In the genomic region with DNA sequence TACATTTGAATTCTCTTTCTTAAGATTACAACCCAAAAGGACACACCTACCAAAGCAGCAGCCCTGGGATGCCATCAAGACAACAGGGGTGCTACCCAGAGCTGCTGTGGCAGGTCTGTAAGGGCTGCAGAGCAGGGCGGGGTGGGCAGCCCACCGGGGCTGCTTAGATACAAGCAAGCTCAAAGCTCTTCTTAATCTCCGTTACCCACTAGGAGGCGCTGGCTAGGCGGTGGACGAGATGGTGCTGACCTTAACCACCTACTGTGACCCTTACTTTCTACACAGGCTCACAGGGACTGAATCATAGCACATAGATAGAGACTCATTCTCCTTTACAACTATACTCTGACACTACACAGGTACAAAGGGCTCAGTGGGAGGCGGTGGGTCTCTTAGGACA, we compare ENCODE assay signal across 8 mouse cellular contexts.
DNase-seq lines count a peak whose midpoint lies in the region; ATAC-seq and TF ChIP-seq lines count a peak whose summit lies in the region.
"Had no signal": no experiment of that assay in that cellular context is flagged by ENCODE, and none has a peak within 500 bp of the region (broad histone marks: within the 10 kb centered on the region; RNA-seq: fewer than 3 reads in every experiment).

No protein-coding gene starts in this region.

- peak; percentile 60 for TF ChIP-seq CTCF in bone marrow, adult 2 months (IDR thresholded peaks at IDR 0.05; ENCODE audit: control insufficient read depth, insufficient read depth, low read length)
- TF ChIP-seq CTCF in gastrocnemius, adult 2 months (IDR thresholded peaks at IDR 0.05) = peak; percentile 70
- peak; percentile 75 for TF ChIP-seq CTCF in lung, adult 2 months (IDR thresholded peaks at IDR 0.05; ENCODE audit: insufficient read depth, low read length)

- no peak overlapping the region for H3K27ac ChIP-seq in limb, embryonic 11.5 days (replicated peaks; ENCODE audit: low read depth, low read length)
- H3K27ac ChIP-seq in limb, embryonic 10.5 days = no peak overlapping the region
- no peak overlapping the region for H3K27ac ChIP-seq in ES-E14 (ENCODE audit: insufficient read depth, low read depth, low read length, poor library complexity, severe bottlenecking)
- no peak overlapping the region for H3K27ac ChIP-seq in bone marrow, adult 2 months (ENCODE audit: control insufficient read depth, insufficient read depth, low read depth, low read length, poor library complexity)
- H3K27ac ChIP-seq in gastrocnemius, adult 2 months = no peak overlapping the region

- H3K9ac ChIP-seq in limb, embryonic 11.5 days (ENCODE audit: low read length) = no peak overlapping the region
- no peak overlapping the region for H3K9ac ChIP-seq in ES-E14 (ENCODE audit: insufficient read depth, low read depth, low read length, poor library complexity, severe bottlenecking)

- ATAC-seq in limb, embryonic 11.5 days (ENCODE audit: insufficient number of reproducible peaks, low FRiP score, low TSS enrichment, low read depth) = no peak

- 17% methylated on average over 7 of the region's 7 CpGs for WGBS in limb, embryonic 11.5 days
- WGBS in limb, embryonic 10.5 days = 19% methylated on average over 7 of the region's 7 CpGs
- 53% methylated on average over 7 of the region's 7 CpGs for WGBS in bone marrow, adult 2 months
- 43% methylated on average over 7 of the region's 7 CpGs for WGBS in lung, adult 2 months

- no peak for TF ChIP-seq POLR2A in bone marrow, adult 2 months (IDR thresholded peaks at IDR 0.05; ENCODE audit: borderline replicate concordance, control insufficient read depth, low read depth, low read length)
- TF ChIP-seq POLR2A in lung, adult 2 months (IDR thresholded peaks at IDR 0.05; ENCODE audit: borderline replicate concordance, extremely low read depth, low read depth, low read length) = no peak

- no peaks in the 10 kb centered on the region for H3K4me1 ChIP-seq in limb, embryonic 11.5 days (ENCODE audit: control insufficient read depth, insufficient read depth, low read length)
- no peaks in the 10 kb centered on the region for H3K4me1 ChIP-seq in limb, embryonic 10.5 days
- peaks cover 0 to 2% of the 10 kb centered on the region in 2 experiments; a peak in 1 of 4 replicates for H3K4me1 ChIP-seq in ES-E14 (ENCODE audit: control insufficient read depth in 2 of 2, insufficient read depth in 2 of 2, low read length in 2 of 2, poor library complexity in 1 of 2)
- no peaks in the 10 kb centered on the region for H3K4me1 ChIP-seq in bone marrow, adult 2 months (ENCODE audit: control insufficient read depth, insufficient read depth, low read length)
- H3K4me1 ChIP-seq in lung, adult 2 months (ENCODE audit: control insufficient read depth, insufficient read depth, low read length) = no peaks in the 10 kb centered on the region

- no peaks in the 10 kb centered on the region for H3K36me3 ChIP-seq in limb, embryonic 11.5 days (ENCODE audit: control insufficient read depth, insufficient read depth, low read length)
- peaks cover 9% of the 10 kb centered on the region; the same call in 1 of the 2 replicates for H3K36me3 ChIP-seq in limb, embryonic 10.5 days
- peaks cover 6% of the 10 kb centered on the region; the same call in 1 of the 2 replicates for H3K36me3 ChIP-seq in ES-E14 (ENCODE audit: control insufficient read depth, insufficient read depth, low read length, poor library complexity, severe bottlenecking)

- peak; percentile 47 for DNase-seq in limb, embryonic 11.5 days (ENCODE audit: low spot score)
- DNase-seq in limb, embryonic 10.5 days (ENCODE audit: low spot score) = no peak
- peak; percentile 26 for DNase-seq in ES-E14 (ENCODE audit: low read depth, low spot score)
- DNase-seq in gastrocnemius, adult 2 months = peak; percentile 57
- peak; percentile 40 for DNase-seq in lung, adult 2 months
- DNase-seq in thymus, postnatal 14 days = peak; percentile 56

- intact Hi-C loops in gastrocnemius, adult 2 months (cut with DNase I) = loop anchor here (1.0 to 5.0 kb wide), 2 partner anchors 67 to 213 kb away; no protein-coding TSS in a partner anchor

- H3K4me3 ChIP-seq in limb, embryonic 11.5 days (ENCODE audit: low read depth, low read length) = no peak overlapping the region
- no peak overlapping the region for H3K4me3 ChIP-seq in limb, embryonic 10.5 days
- H3K4me3 ChIP-seq in ES-E14 (ENCODE audit: insufficient read depth in 1 of 2, low read depth in 1 of 2, low read length in 2 of 2, poor library complexity in 1 of 2, severe bottlenecking in 1 of 2) = no peak overlapping the region
- no peak overlapping the region for H3K4me3 ChIP-seq in bone marrow, adult 2 months (replicated peaks; ENCODE audit: control insufficient read depth, low read depth, low read length)
- H3K4me3 ChIP-seq in gastrocnemius, adult 2 months = no peak overlapping the region
- H3K4me3 ChIP-seq in lung, adult 2 months (replicated peaks; ENCODE audit: extremely low read depth, low read depth, low read length) = no peak overlapping the region
- H3K4me3 ChIP-seq: megakaryocyte, embryonic 14.5 days had no signal

- no peaks in the 10 kb centered on the region for H3K9me3 ChIP-seq in limb, embryonic 11.5 days (ENCODE audit: control insufficient read depth, low read length)
- H3K9me3 ChIP-seq in limb, embryonic 10.5 days (replicated peaks) = no peaks in the 10 kb centered on the region
- H3K9me3 ChIP-seq in ES-E14 (ENCODE audit: control insufficient read depth, insufficient read depth, low read depth, low read length) = no peaks in the 10 kb centered on the region
- H3K9me3 ChIP-seq: megakaryocyte, embryonic 14.5 days had no signal

- in situ Hi-C loops in ES-E14 (cut with MboI; ENCODE audit: low sequenced_read_pairs in 2 of 2, unreplicated experiment in 2 of 2) = no loop called here

- H3K4me2 ChIP-seq in limb, embryonic 11.5 days (ENCODE audit: low read depth, severe bottlenecking) = no peak overlapping the region

- no peaks in the 10 kb centered on the region for H3K27me3 ChIP-seq in limb, embryonic 11.5 days (ENCODE audit: control insufficient read depth, insufficient read depth, low read length)
- no peaks in the 10 kb centered on the region for H3K27me3 ChIP-seq in limb, embryonic 10.5 days (ENCODE audit: low read depth, poor library complexity, severe bottlenecking)
- H3K27me3 ChIP-seq: megakaryocyte, embryonic 14.5 days had no signal

TF ChIP-seq in ES-E14, 5 proteins besides CTCF, POLR2A, EP300 and RAD21:
- no peak for TF ChIP-seq CHD2 (IDR thresholded peaks at IDR 0.05; ENCODE audit: low read depth, low read length)
- TF ChIP-seq MAFK (IDR thresholded peaks at IDR 0.05; ENCODE audit: insufficient read depth, low read depth, low read length) = no peak
- no peak for TF ChIP-seq HCFC1 (IDR thresholded peaks at IDR 0.05; ENCODE audit: borderline replicate concordance, insufficient read depth, low read length)
- TF ChIP-seq ZNF384 (IDR thresholded peaks at IDR 0.05; ENCODE audit: low read depth, low read length) = no peak
- TF ChIP-seq ZC3H11A (IDR thresholded peaks at IDR 0.05; ENCODE audit: borderline replicate concordance, low read depth, low read length) = no peak
TF ChIP-seq in ES-E14: peak in this region for 0.
